Mouse (Mus musculus): ENCODE measurements around the gene Ptx4. TPM values are rescaled to one million over a fixed set of nuclear protein-coding genes. Genes with fewer than 3 reads are reported as not detected.

Ptx4 gene
- not detected for total RNA-seq (2023)

DNA sequence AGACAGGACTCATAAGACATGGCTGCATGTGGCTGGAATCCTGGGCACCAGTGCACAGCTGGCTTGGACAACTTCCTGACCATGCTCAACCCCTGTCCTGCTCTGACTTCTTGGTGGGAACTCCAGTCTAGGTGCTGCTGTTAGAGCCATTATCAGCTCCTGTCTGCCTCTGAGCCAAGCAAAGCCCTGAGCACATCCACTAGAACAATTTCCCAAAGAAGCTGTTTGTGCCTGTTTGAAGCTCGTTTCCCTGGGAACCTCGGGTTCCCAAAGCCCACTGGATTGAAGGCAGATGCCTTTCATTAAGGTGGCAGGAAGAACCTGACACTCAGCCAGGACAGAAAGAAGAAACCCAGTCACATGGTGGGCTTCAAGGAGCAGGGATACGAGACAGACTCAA is at the start of gene Ptx4:
TSS of gene Ptx4 (plus strand) at position 355 of the 400 bp plus-strand sequence.

GRCm38 (mm10) chr17:25083444-25083931 is 37.1 kb upstream of the Ptx4 start, which contains the start of gene Tmem204:
TSS of gene Tmem204 (minus strand) at chr17:25083591.

DNA sequence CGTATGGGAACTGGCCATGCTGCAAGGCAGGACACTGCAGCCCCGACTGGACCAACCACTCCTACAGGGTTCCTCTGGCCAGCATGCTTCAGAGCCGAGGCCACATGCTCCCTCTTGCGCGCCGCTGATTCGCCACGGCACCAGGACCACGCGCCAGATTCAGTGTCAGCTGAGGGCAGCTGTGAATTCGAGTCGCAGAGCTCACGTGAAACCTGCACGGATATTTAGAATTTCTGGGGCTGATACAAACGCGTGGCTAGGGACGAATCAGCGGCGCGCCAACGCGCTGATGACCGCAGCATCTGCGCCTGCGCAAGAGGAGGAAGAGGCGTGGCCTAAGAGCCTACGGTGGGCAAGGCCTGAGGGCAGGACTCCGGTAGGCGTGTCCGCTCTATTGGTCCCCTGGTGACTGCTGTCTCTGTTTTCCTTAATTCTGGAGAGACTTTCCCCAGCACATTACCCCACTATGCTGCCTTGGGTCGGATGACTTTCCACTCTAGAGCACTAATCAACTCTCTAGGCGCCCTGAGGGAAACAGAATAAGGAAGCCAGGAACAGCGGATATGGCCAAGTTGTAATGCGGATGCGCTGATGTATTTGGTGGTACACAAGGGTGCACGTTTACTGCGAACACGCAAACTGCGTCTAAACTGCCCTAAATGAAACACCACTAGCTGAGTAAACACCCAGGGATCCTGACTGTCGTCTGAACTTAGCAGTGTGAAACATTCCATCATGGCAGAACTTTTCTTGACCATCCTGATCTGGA is 4.7 kb upstream of the Ptx4 start, which contains the start of gene Telo2:
TSS of gene Telo2 (minus strand) at position 304 of the 769 bp plus-strand sequence.

DNA sequence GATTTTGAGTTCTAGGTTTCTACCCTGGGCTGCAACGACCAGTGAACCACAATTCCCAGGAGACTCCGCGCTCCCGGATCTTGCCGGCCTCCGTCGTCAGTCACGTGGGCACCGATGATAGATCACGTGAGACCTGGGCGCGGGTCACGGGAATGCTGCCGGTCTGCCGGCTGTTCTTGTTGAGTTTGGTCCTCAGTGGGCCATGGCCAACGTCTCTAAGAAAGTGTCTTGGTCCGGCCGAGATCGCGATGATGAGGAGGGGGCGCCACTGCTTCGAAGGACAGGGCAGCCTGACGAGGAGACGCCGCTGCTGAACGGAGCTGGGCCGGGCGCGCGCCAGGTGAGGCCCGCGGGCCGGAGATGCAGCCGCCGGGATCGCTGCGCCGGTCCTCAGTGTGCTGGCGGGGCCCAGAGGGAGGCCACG is 12.7 kb downstream of the Ptx4 start, which contains the start of gene Clcn7:
TSS of gene Clcn7 (plus strand) at position 117 of the 424 bp plus-strand sequence.

GRCm38 (mm10) chr17:25162161-25162560 is 41.6 kb downstream of the Ptx4 start, which contains the start of gene Ccdc154:
TSS of gene Ccdc154 (plus strand) at chr17:25162461.

Other genes with a start within 250 kb of the Ptx4 start
- 56.2 TPM for gene Nubp2, start 234.4 kb upstream of the Ptx4 start, total RNA-seq (2023)
- gene Spsb3, start 234.1 kb upstream of the Ptx4 start, total RNA-seq (2023): 27.0 TPM
- gene Eme2, start 225.7 kb upstream of the Ptx4 start, total RNA-seq (2023): 66.7 TPM
- gene Mrps34, start 225.6 kb upstream of the Ptx4 start, total RNA-seq (2023): 40.3 TPM
- 15.3 TPM for gene Nme3, start 224.3 kb upstream of the Ptx4 start, total RNA-seq (2023)
- 222 TPM for gene Mapk8ip3, start 183.8 kb upstream of the Ptx4 start, total RNA-seq (2023)
- gene Jpt2, start 160.1 kb upstream of the Ptx4 start, total RNA-seq (2023): 22.7 TPM
- 35.0 TPM for gene Cramp1l, start 105.0 kb upstream of the Ptx4 start, total RNA-seq (2023)
- gene Ift140, start 104.7 kb upstream of the Ptx4 start, total RNA-seq (2023): 23.8 TPM
- gene Tmem204, start 37.2 kb upstream of the Ptx4 start, total RNA-seq (2023): not detected
- 37.1 TPM for gene Telo2, start 4.8 kb upstream of the Ptx4 start, total RNA-seq (2023)
- gene Clcn7, start 12.6 kb downstream of the Ptx4 start, total RNA-seq (2023): 33.9 TPM
- 0.29 TPM for gene Ccdc154, start 41.7 kb downstream of the Ptx4 start, total RNA-seq (2023)
- not detected for gene Gm38655, start 54.7 kb downstream of the Ptx4 start, total RNA-seq (2023)
- 10.6 TPM for gene BC003965, start 63.8 kb downstream of the Ptx4 start, total RNA-seq (2023)
- 97.5 TPM for gene Unkl, start 67.6 kb downstream of the Ptx4 start, total RNA-seq (2023)
- gene Gnptg, start 119.4 kb downstream of the Ptx4 start, total RNA-seq (2023): 37.9 TPM
- gene Tsr3, start 119.4 kb downstream of the Ptx4 start, total RNA-seq (2023): 17.6 TPM
- gene Baiap3, start 135.6 kb downstream of the Ptx4 start, total RNA-seq (2023): 5.7 TPM
- 448 TPM for gene Ube2i, start 153.9 kb downstream of the Ptx4 start, total RNA-seq (2023)
- gene Prss34, start 177.6 kb downstream of the Ptx4 start, total RNA-seq (2023): 1.1 TPM
- gene Prss28, start 187.9 kb downstream of the Ptx4 start, total RNA-seq (2023): not detected
- not detected for gene Prss29, start 197.9 kb downstream of the Ptx4 start, total RNA-seq (2023)
- gene Tpsab1, start 224.8 kb downstream of the Ptx4 start, total RNA-seq (2023): not detected
- not detected for gene Tpsb2, start 245.5 kb downstream of the Ptx4 start, total RNA-seq (2023)
- gene Tpsg1, start 248.5 kb downstream of the Ptx4 start, total RNA-seq (2023): not detected